Mouse (Mus musculus): ENCODE measurements around the gene Platr17.
A peak's percentile ranks its signal among the peaks of the same experiment; 100 is the strongest.

Gene Platr17

GRCm38 (mm10) chr17:33919351-33920281, 14.7 kb downstream of the Platr17 start:
- DNase-seq (ENCODE audit: low spot score): peak; percentile 93

DNA sequence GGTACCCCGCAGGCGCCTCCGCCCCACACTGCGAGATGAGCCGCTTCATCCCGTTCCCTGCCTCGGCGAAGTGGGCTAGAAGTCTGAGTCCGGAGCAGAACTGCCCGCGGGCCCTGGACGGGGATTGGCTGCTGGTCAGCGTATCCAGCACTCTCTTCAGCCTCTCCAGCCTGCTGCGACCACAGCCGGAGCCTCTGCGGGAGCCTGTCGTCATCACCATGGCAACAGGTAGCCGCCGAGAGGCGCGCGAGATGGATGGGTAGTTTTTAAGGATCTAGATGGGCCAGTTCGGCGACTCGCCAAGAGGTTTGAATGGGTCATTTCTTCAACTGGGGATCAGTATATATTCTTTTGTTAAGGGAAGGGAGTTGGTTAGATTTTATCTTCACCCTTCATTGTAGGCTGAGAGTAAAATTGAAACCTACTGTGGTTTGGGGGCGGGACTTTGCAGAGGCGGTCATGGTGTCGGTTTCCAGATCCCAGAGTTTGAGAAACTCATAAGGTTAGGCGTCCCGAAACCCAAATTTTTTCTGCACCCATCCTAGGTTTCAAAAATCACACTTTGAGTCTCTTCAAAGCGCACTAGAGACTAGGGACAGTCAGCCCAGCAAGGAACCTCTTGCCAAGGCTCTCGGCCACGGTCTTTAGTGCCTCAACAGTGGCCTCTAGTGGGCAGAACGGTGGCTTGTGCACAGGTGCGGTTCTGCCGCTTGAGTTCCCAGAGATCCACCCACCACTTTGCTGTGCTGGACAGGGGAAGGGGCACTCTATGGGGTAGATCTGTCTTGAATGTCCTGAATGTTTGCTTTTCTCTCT, 15.6 kb downstream of the Platr17 start:
- peak; percentile 90 for DNase-seq (ENCODE audit: low spot score)

DNA sequence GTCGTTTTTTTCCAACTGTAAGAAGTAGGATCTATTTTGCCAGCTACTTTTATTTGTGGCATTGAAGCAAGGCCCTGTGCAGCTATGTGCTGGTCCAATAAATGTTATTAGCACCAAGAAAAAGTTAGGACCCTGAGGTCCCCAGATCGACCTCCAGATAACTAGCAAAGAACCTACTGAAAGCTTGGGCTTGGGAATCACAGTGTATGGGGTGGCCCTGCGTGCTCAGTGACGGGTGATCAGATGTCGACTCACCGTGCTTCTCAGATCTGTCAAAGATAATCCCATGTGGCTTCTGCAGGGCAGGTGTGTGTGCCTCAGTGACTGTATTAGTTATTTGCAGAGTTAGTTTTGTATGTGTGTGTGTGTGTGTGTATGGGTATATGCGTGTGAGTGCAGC, 16.4 kb downstream of the Platr17 start:
- DNase-seq (ENCODE audit: low spot score): no peak

DNA sequence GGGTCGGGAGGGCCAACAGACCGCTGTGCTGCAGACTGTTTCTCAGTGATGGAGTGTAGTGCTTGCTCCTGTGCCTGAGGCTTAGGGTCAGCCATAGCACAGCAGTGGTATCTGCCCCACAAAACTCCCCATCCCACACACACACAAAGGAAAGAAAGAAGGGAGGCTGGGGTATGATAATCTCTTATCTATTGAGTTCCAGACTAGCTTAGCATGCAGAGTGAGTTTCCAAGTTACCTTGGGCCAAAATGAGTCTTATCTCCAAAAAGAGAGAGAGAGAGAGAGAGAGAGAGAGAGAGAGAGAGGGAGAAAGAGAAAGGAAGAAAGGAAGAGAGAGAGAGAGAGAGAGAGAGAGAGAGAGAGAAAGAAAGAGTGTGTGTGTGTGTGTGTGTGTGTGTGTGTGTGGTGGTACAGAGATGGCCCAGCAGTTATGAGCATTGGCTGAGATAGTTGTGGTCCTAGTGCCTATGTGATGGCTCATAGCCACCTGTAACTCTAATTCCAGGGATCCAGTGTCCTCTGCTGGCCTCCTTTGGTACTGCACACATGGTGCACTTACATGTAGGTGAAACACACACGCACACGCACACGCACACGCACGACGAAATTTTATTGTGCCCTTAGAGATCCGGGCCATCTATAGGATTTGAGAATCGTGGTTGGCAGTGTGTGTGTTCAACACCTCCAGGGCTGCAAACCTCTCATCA, 19.8 kb downstream of the Platr17 start:
- DNase-seq (ENCODE audit: low spot score): peak; percentile 68

DNA sequence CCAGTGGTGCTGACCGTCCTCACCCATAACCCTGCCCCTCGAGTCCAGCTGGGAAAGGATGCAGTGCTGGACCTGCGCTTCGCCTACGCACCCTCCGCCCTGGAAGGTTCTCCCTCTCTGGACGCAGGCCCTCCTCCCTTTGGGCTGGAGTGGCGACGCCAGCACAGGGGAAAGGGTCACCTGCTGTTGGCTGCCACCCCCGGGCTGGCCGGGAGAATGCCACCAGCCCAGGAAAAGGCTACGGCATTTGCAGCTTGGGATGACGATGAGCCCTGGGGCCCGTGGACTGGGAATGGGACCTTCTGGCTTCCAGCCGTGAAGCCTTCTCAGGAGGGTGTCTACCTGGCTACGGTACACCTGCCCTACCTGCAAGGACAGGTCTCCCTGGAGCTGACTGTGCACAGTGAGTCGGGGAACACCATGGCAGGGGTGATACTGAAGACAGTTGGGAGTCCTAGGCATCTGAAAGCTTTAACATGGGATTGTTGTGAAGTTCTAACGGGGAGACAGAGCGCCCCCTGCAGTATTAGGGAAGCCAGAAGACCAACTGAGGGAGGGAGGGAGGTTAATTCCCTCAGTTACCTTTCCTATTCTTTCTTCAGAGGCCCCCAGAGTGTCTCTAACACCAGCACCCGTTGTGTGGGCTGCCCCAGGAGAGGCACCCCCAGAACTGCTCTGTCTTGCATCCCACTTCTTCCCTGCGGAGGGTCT, 20.6 kb downstream of the Platr17 start:
- DNase-seq (ENCODE audit: low spot score): no peak

DNA sequence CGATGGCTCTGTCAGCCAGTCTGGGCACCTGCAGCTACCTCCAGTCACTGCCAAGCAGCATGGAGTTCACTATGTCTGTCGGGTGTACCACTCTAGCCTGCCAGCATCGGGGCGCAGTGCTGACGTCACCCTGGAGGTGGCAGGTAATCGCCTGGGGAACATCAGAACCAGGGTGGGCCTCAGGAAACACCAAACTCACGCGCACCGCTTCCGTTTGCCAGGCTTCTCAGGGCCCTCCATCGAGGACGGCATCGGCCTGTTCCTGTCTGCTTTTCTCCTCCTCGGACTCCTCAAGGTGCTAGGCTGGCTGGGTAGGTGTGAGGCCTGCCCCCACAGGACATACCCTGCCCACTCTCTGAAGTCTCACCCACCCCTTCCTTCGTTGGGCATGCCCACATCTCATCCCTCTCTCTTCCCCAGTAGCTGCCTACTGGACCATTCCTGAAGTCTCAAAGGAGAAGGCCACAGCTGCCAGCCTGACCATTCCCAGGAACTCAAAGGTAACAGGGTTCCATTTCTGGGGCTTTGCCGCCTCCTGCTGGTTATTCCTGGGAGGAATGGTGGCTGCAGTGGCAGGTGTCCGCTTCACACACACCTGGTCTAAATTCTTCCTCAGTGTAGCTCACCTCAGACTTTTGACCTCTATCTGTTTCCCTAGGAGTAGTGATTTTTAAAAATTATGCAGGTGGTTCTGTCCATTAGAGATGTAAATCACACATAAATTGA, 21.4 kb downstream of the Platr17 start:
- DNase-seq (ENCODE audit: low spot score): no peak

GRCm38 (mm10) chr17:33928251-33928947, 23.5 kb downstream of the Platr17 start:
- no peak for DNase-seq (ENCODE audit: low spot score)

- peak; percentile 98 for DNase-seq (ENCODE audit: low spot score)
These were observed 24.7 kb downstream of the Platr17 start, which contains the start of gene Rgl2 for GRCm38 (mm10) chr17:33929371-33930279. Gene Rgl2 (plus strand): TSS chr17:33929543.

- peak; percentile 67 for DNase-seq (ENCODE audit: low spot score)
These were observed 25.6 kb downstream of the Platr17 start for GRCm38 (mm10) chr17:33930280-33931158.

DNA sequence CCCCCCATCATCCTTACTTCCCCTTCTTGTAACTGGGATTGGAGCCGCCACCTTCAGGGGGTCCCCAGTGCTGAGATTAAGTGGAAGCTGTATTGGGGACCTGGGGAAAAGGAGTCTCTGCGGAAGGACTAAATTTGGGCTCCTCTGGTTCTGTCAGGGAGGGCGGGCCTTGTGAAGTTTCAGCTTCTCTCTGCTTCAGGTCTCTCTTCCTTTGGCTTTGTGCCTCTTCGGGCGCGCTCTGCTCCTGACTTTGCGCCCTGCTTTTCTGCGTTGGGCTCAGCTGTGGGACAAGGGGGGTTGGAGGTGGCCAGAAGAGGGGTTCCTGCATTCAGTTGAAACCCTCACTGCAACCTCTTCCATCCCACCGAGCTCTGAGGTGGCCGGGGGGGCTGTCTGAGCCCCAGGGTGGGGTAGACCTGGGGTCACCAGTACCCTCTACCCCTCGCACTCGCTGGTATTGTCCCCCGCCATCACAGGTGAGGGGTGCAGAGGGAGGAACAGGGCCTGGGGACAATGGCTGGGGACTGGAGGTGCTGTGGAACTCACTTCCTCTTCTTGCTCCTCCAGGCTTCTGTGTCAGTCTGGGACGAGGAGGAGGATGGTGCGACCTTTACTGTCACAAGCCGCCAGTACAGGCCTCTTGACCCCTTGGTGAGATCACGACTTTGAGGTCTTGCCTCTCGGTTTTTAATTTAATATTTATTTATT, 26.4 kb downstream of the Platr17 start:
- no peak for DNase-seq (ENCODE audit: low spot score)

GRCm38 (mm10) chr17:33931947-33932346, 27.0 kb downstream of the Platr17 start:
- DNase-seq (ENCODE audit: low spot score): no peak

- DNase-seq (ENCODE audit: low spot score): no peak
These were observed 27.5 kb downstream of the Platr17 start for GRCm38 (mm10) chr17:33932448-33932847.

- no peak for DNase-seq (ENCODE audit: low spot score)
These were observed 28.0 kb downstream of the Platr17 start for GRCm38 (mm10) chr17:33932970-33933369.

DNA sequence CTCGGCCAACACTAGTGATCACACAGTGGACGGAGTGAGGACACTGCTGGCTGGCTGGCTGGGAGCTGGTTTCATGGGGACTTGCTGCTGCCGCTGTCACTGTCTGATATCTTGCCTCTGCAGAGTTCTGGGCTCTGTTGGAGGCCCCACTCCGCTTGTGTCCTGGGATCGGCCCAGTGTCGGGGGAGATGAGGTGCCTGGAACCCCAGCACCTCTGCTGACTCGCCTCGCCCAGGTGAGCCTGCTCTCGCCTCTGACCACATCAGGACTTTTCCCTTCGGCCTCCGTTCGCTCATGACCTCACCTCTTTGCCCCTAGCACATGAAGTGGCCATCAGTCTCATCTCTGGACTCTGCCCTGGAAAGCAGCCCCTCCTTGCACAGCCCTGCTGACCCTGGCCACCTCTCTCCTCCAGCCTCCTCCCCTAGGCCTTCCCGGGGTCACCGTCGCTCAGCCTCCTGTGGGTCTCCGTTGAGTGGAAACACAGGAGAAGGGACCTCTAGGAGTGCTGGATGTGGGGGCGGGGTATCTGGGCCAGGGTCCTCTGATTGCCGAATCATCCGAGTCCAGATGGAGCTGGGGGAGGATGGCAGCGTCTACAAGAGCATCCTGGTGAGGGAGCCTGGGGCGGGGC, 30.6 kb downstream of the Platr17 start:
- DNase-seq (ENCODE audit: low spot score): no peak

DNA sequence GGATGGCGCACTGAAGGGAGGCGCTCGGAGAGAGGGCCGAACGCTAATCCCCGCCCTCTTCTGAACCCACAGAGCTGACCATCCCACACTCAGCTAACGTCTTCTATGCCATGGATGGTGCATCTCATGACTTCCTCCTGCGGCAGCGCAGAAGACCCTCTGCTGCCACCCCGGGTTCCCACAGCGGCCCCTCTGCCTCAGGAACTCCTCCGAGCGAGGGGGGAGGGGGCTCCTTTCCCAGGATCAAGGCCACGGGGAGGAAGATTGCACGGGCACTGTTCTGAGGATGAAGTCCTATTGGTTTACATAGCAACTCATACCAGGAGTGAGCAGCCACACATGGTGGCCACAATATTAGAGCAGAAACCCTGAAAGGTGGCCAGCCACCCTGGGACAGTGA, 32.1 kb downstream of the Platr17 start:
- DNase-seq (ENCODE audit: low spot score): no peak

- DNase-seq (ENCODE audit: low spot score): no peak
These were observed 33.8 kb downstream of the Platr17 start for GRCm38 (mm10) chr17:33938783-33939182.

- peak; percentile 92 for DNase-seq (ENCODE audit: low spot score)
These were observed 35.4 kb downstream of the Platr17 start, which contains the start of the genes Pfdn6 and Wdr46 for GRCm38 (mm10) chr17:33940206-33940805. Gene Pfdn6 (minus strand): TSS chr17:33940343. Gene Wdr46 (plus strand): TSS chr17:33940660.
